Mouse (Mus musculus): ENCODE measurements at regions not wholly inside any gene's neighbourhood (a gene's known extent, or its start where the extent isn't known, plus 50 kb on each side); places are given as distances from the start of the nearest gene placed in this dataset.
"Not testable (repeated sequence)": the region's sequence is repeated elsewhere in the genome, so short reads cannot be mapped to it uniquely, and the experiment has no call there.

- no peak for ATAC-seq (ENCODE audit: insufficient number of reproducible peaks, insufficient read depth, low FRiP score, low read depth)
- peaks cover 4% of the 10 kb centered on the region; the same call in 1 of the 2 replicates for H3K4me1 ChIP-seq (ENCODE audit: control insufficient read depth, insufficient read depth, low read length)
- H3K4me3 ChIP-seq (ENCODE audit: low read depth, low read length): peak overlapping the region; percentile 27
- peak overlapping the region; percentile 63 for H3K4me2 ChIP-seq (replicated peaks; ENCODE audit: low read depth, low read length)
- no peaks in the 10 kb centered on the region for H3K36me3 ChIP-seq (ENCODE audit: control insufficient read depth, insufficient read depth, low read length)
- no peak overlapping the region for H3K27ac ChIP-seq (ENCODE audit: low read length)
- H3K9ac ChIP-seq (replicated peaks; ENCODE audit: low read depth, low read length): no peak overlapping the region
- WGBS: under 1% methylated on average over 55 of the region's 56 CpGs
- peaks cover 24% of the 10 kb centered on the region for H3K27me3 ChIP-seq (ENCODE audit: control insufficient read depth, insufficient read depth, low read length)
- no peaks in the 10 kb centered on the region for H3K9me3 ChIP-seq (ENCODE audit: control insufficient read depth, low read depth, low read length)
These were observed 124.4 kb downstream of the Melk start for GRCm38 (mm10) chr4:44424831-44425704.

- WGBS: 24% methylated on average over 9 of the region's 9 CpGs
- no peak for ATAC-seq (ENCODE audit: insufficient number of reproducible peaks, insufficient read depth, low FRiP score, low read depth)
- H3K9me3 ChIP-seq (ENCODE audit: control insufficient read depth, low read depth, low read length): no peaks in the 10 kb centered on the region
- no peaks in the 10 kb centered on the region for H3K4me1 ChIP-seq (ENCODE audit: control insufficient read depth, insufficient read depth, low read length)
- no peak overlapping the region for H3K27ac ChIP-seq (ENCODE audit: low read length)
- H3K4me3 ChIP-seq (ENCODE audit: low read depth, low read length): no peak overlapping the region
- H3K36me3 ChIP-seq (ENCODE audit: control insufficient read depth, insufficient read depth, low read length): no peaks in the 10 kb centered on the region
- no peak overlapping the region for H3K9ac ChIP-seq (replicated peaks; ENCODE audit: low read depth, low read length)
- H3K27me3 ChIP-seq (ENCODE audit: control insufficient read depth, insufficient read depth, low read length): no peaks in the 10 kb centered on the region
- no peak overlapping the region for H3K4me2 ChIP-seq (replicated peaks; ENCODE audit: low read depth, low read length)
These were observed 133.9 kb downstream of the Melk start for GRCm38 (mm10) chr4:44434593-44434992.

- H3K36me3 ChIP-seq (ENCODE audit: control insufficient read depth, insufficient read depth, low read length): no peaks in the 10 kb centered on the region
- WGBS: 43% methylated on average over 4 of the region's 4 CpGs
- no peaks in the 10 kb centered on the region for H3K27me3 ChIP-seq (ENCODE audit: control insufficient read depth, insufficient read depth, low read length)
- no peak overlapping the region for H3K9ac ChIP-seq (replicated peaks; ENCODE audit: low read depth, low read length)
- no peak for ATAC-seq (ENCODE audit: insufficient number of reproducible peaks, insufficient read depth, low FRiP score, low read depth)
- H3K4me1 ChIP-seq (ENCODE audit: control insufficient read depth, insufficient read depth, low read length): no peaks in the 10 kb centered on the region
- H3K4me3 ChIP-seq (ENCODE audit: low read depth, low read length): no peak overlapping the region
- H3K9me3 ChIP-seq (ENCODE audit: control insufficient read depth, low read depth, low read length): no peaks in the 10 kb centered on the region
- no peak overlapping the region for H3K4me2 ChIP-seq (replicated peaks; ENCODE audit: low read depth, low read length)
- H3K27ac ChIP-seq (ENCODE audit: low read length): no peak overlapping the region
These were observed 144.8 kb downstream of the Melk start for GRCm38 (mm10) chr4:44445511-44445910.

GRCm38 (mm10) chr4:44450881-44451532 lies 150.3 kb downstream of the Melk start:
- H3K4me2 ChIP-seq (replicated peaks; ENCODE audit: low read depth, low read length): no peak overlapping the region
- H3K9me3 ChIP-seq (ENCODE audit: control insufficient read depth, low read depth, low read length): no peaks in the 10 kb centered on the region
- no peak overlapping the region for H3K27ac ChIP-seq (ENCODE audit: low read length)
- no peak overlapping the region for H3K4me3 ChIP-seq (ENCODE audit: low read depth, low read length)
- 59% methylated on average over 10 of the region's 10 CpGs for WGBS
- no peaks in the 10 kb centered on the region for H3K4me1 ChIP-seq (ENCODE audit: control insufficient read depth, insufficient read depth, low read length)
- H3K36me3 ChIP-seq (ENCODE audit: control insufficient read depth, insufficient read depth, low read length): no peaks in the 10 kb centered on the region
- H3K27me3 ChIP-seq (ENCODE audit: control insufficient read depth, insufficient read depth, low read length): no peaks in the 10 kb centered on the region
- no peak for ATAC-seq (ENCODE audit: insufficient number of reproducible peaks, insufficient read depth, low FRiP score, low read depth)
- H3K9ac ChIP-seq (replicated peaks; ENCODE audit: low read depth, low read length): no peak overlapping the region

- Histone ChIP-seq H3K4me2 (replicated peaks; ENCODE audit: low read depth, low read length) (no peak overlapping the region), H3K9ac (replicated peaks; ENCODE audit: low read depth, low read length) (no peak overlapping the region), H3K4me1 (ENCODE audit: control insufficient read depth, insufficient read depth, low read length) (no peaks in the 10 kb centered on the region), H3K27me3 (ENCODE audit: control insufficient read depth, insufficient read depth, low read length) (no peaks in the 10 kb centered on the region), H3K36me3 (ENCODE audit: control insufficient read depth, insufficient read depth, low read length) (no peaks in the 10 kb centered on the region), H3K27ac (ENCODE audit: low read length) (no peak overlapping the region), H3K9me3 (ENCODE audit: control insufficient read depth, low read depth, low read length) (no peaks in the 10 kb centered on the region), H3K4me3 (ENCODE audit: low read depth, low read length) (no peak overlapping the region)
- 50% methylated on average over 8 of the region's 8 CpGs for WGBS
- ATAC-seq (ENCODE audit: insufficient number of reproducible peaks, insufficient read depth, low FRiP score, low read depth): no peak
These were observed 151.5 kb downstream of the Melk start for GRCm38 (mm10) chr4:44452043-44452618.

GRCm38 (mm10) chr4:44453552-44453951 lies 152.9 kb downstream of the Melk start:
- H3K27me3 ChIP-seq (ENCODE audit: control insufficient read depth, insufficient read depth, low read length): no peaks in the 10 kb centered on the region
- H3K9me3 ChIP-seq (ENCODE audit: control insufficient read depth, low read depth, low read length): no peaks in the 10 kb centered on the region
- no peak overlapping the region for H3K4me3 ChIP-seq (ENCODE audit: low read depth, low read length)
- no peak overlapping the region for H3K4me2 ChIP-seq (replicated peaks; ENCODE audit: low read depth, low read length)
- ATAC-seq (ENCODE audit: insufficient number of reproducible peaks, insufficient read depth, low FRiP score, low read depth): no peak
- H3K27ac ChIP-seq (ENCODE audit: low read length): no peak overlapping the region
- H3K9ac ChIP-seq (replicated peaks; ENCODE audit: low read depth, low read length): no peak overlapping the region
- 79% methylated on average over 11 of the region's 11 CpGs for WGBS
- no peaks in the 10 kb centered on the region for H3K36me3 ChIP-seq (ENCODE audit: control insufficient read depth, insufficient read depth, low read length)
- H3K4me1 ChIP-seq (ENCODE audit: control insufficient read depth, insufficient read depth, low read length): no peaks in the 10 kb centered on the region

- no peak overlapping the region for H3K27ac ChIP-seq (ENCODE audit: low read length)
- no peak overlapping the region for H3K9ac ChIP-seq (replicated peaks; ENCODE audit: low read depth, low read length)
- no peak overlapping the region for H3K4me3 ChIP-seq (ENCODE audit: low read depth, low read length)
- no peaks in the 10 kb centered on the region for H3K4me1 ChIP-seq (ENCODE audit: control insufficient read depth, insufficient read depth, low read length)
- no peaks in the 10 kb centered on the region for H3K9me3 ChIP-seq (ENCODE audit: control insufficient read depth, low read depth, low read length)
- no peaks in the 10 kb centered on the region for H3K36me3 ChIP-seq (ENCODE audit: control insufficient read depth, insufficient read depth, low read length)
- no peaks in the 10 kb centered on the region for H3K27me3 ChIP-seq (ENCODE audit: control insufficient read depth, insufficient read depth, low read length)
- ATAC-seq (ENCODE audit: insufficient number of reproducible peaks, insufficient read depth, low FRiP score, low read depth): no peak
- 89% methylated on average over 2 of the region's 2 CpGs for WGBS
- no peak overlapping the region for H3K4me2 ChIP-seq (replicated peaks; ENCODE audit: low read depth, low read length)
These were observed 155.2 kb downstream of the Melk start for GRCm38 (mm10) chr4:44455851-44456250.

- H3K9ac ChIP-seq (replicated peaks; ENCODE audit: low read depth, low read length); H3K36me3 ChIP-seq (ENCODE audit: control insufficient read depth, insufficient read depth, low read length): not testable (repeated sequence)
These were observed 172.8 kb downstream of the Melk start for GRCm38 (mm10) chr4:44473511-44473910.

More at GRCm38 (mm10) chr4:44473511-44473910, 172.8 kb downstream of the Melk start:
- H3K27ac ChIP-seq (ENCODE audit: low read length); H3K4me3 ChIP-seq (ENCODE audit: low read depth, low read length); ATAC-seq (ENCODE audit: insufficient number of reproducible peaks, insufficient read depth, low FRiP score, low read depth); H3K4me2 ChIP-seq (replicated peaks; ENCODE audit: low read depth, low read length); H3K9me3 ChIP-seq (ENCODE audit: control insufficient read depth, low read depth, low read length); H3K27me3 ChIP-seq (ENCODE audit: control insufficient read depth, insufficient read depth, low read length); H3K4me1 ChIP-seq (ENCODE audit: control insufficient read depth, insufficient read depth, low read length): not testable (repeated sequence)
- 86% methylated on average over 21 of the region's 21 CpGs for WGBS
